In the genomic region with DNA sequence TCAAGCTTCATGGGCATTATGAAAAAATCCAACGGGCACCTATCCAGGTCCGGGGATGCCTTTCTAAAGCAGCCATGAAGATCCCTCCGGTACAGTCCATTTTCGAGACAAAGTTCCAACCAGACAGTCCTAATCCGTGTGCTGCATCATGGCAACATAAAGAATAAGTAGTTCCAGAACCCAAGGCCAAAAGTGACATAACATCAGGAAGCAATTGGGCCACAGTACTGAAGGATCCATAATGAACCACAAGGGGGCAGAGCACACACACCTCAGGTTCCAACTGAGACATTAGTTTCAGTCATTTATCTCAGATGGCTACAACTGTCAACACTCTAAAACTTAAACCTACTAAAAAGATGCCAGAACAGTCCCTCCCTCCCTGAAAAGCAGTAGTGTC, we compare ENCODE assay signal across 8 mouse cellular contexts. TPM values are rescaled to one million over a fixed set of nuclear protein-coding genes. Genes with fewer than 3 reads are reported as not detected.
A peak's percentile ranks its signal among the peaks of the same experiment; 100 is the strongest.
DNase-seq lines count a peak whose midpoint lies in the region; ATAC-seq and TF ChIP-seq lines count a peak whose summit lies in the region.

No protein-coding gene starts in this region.

- in situ Hi-C loops in CH12.LX (cut with MboI; ENCODE audit: low pct_ligation_motif_present, low pct_unique_long_range_greater_than_20kb, low sequenced_read_pairs), result loop anchor here (5.0 kb wide), 1 partner anchor 111 kb away; no protein-coding TSS in a partner anchor

- peak; percentile 60 to 91 for TF ChIP-seq CTCF in CH12.LX (conservative IDR thresholded peaks at IDR 0.05 in 1 of 2, IDR thresholded peaks at IDR 0.05 in 1 of 2; ENCODE audit: low read depth in 2 of 2, low read length in 2 of 2)

- H3K27me3 ChIP-seq in CH12.LX (replicated peaks), result no peaks in the 10 kb centered on the region
- no peaks in the 10 kb centered on the region for H3K27me3 ChIP-seq in limb, embryonic 10.5 days (ENCODE audit: low read depth, poor library complexity, severe bottlenecking)
- no peaks in the 10 kb centered on the region for H3K27me3 ChIP-seq in neural tube, embryonic 15.5 days (replicated peaks)

- peak; percentile 59 for DNase-seq in kidney, adult 18-20 months
- DNase-seq in kidney, adult 11 months, result no peak
- DNase-seq in CH12.LX (ENCODE audit: extremely low read depth), result peak; percentile 73
- peak; percentile 54 for DNase-seq in limb, embryonic 10.5 days (ENCODE audit: low spot score)
- no peak for DNase-seq in ovary, postnatal 14 days (ENCODE audit: low spot score)

- peak; percentile 83 for ATAC-seq in activated CD4-positive, CD25-positive, alpha-beta regulatory T cell, adult 4 months
- ATAC-seq in erythroblast, adult 5-6 weeks (replicated peaks; ENCODE audit: low FRiP score, poor library complexity, severe bottlenecking), result peak; percentile 69; the same call in 1 of the 2 replicates
- ATAC-seq in neural tube, embryonic 15.5 days (ENCODE audit: low FRiP score), result peak; percentile 53; the same call in 1 of the 2 replicates

- no peak overlapping the region for H3K27ac ChIP-seq in CH12.LX (ENCODE audit: insufficient read depth, low read depth)
- H3K27ac ChIP-seq in limb, embryonic 10.5 days, result no peak overlapping the region
- H3K27ac ChIP-seq in neural tube, embryonic 15.5 days (replicated peaks), result no peak overlapping the region

- no peak overlapping the region for H3K4me3 ChIP-seq in CH12.LX (replicated peaks in 1 of 3; ENCODE audit: low read depth in 2 of 3, low read length in 2 of 3, poor library complexity in 1 of 3)
- H3K4me3 ChIP-seq in limb, embryonic 10.5 days, result no peak overlapping the region
- H3K4me3 ChIP-seq in neural tube, embryonic 15.5 days (replicated peaks), result no peak overlapping the region

- H3K79me2 ChIP-seq in CH12.LX (replicated peaks; ENCODE audit: control insufficient read depth, extremely low read depth, insufficient read depth, poor library complexity, severe bottlenecking), result no peaks in the 10 kb centered on the region

- TF ChIP-seq POLR2A in CH12.LX (IDR thresholded peaks at IDR 0.05; ENCODE audit: low read depth, low read length), result no peak

- no peaks in the 10 kb centered on the region for H3K9me3 ChIP-seq in CH12.LX (replicated peaks; ENCODE audit: low read length)
- no peaks in the 10 kb centered on the region for H3K9me3 ChIP-seq in limb, embryonic 10.5 days (replicated peaks)
- H3K9me3 ChIP-seq in neural tube, embryonic 15.5 days (replicated peaks), result no peaks in the 10 kb centered on the region

- TF ChIP-seq RAD21 in CH12.LX (IDR thresholded peaks at IDR 0.05; ENCODE audit: low read depth, low read length), result peak; percentile 89

- peaks cover 5 to 44% of the 10 kb centered on the region in 2 experiments for H3K36me3 ChIP-seq in CH12.LX (replicated peaks in 1 of 2; ENCODE audit: control insufficient read depth in 1 of 2, insufficient read depth in 1 of 2, low read length in 1 of 2)
- H3K36me3 ChIP-seq in limb, embryonic 10.5 days, result peaks cover 10% of the 10 kb centered on the region
- H3K36me3 ChIP-seq in neural tube, embryonic 15.5 days, result peaks cover 15% of the 10 kb centered on the region

- 73% methylated on average over 5 of the region's 5 CpGs for WGBS in limb, embryonic 10.5 days
- WGBS in neural tube, embryonic 15.5 days, result 78% methylated on average over 5 of the region's 5 CpGs

- dilution Hi-C loops in CH12.LX (cut with MboI; ENCODE audit: extremely low pct_ligation_motif_present, extremely low pct_unique_long_range_greater_than_20kb, low sequenced_read_pairs), result no loop called here

- peaks cover 0 to 10% of the 10 kb centered on the region in 2 experiments; a peak in 1 of 4 replicates for H3K4me1 ChIP-seq in CH12.LX (ENCODE audit: control insufficient read depth in 1 of 2, insufficient read depth in 2 of 2)
- peaks cover 2% of the 10 kb centered on the region; the same call in 1 of the 2 replicates for H3K4me1 ChIP-seq in limb, embryonic 10.5 days
- 0 out of 2 replicates have a peak, but pooled peaks cover under 1% of the 10 kb centered on the region for H3K4me1 ChIP-seq in neural tube, embryonic 15.5 days

- no peak for TF ChIP-seq EP300 in CH12.LX (IDR thresholded peaks at IDR 0.05; ENCODE audit: low read length)

- H3K9ac ChIP-seq in CH12.LX (ENCODE audit: insufficient read depth, low read depth), result no peak overlapping the region
- no peak overlapping the region for H3K9ac ChIP-seq in neural tube, embryonic 15.5 days (replicated peaks)

- H3K4me2 ChIP-seq in CH12.LX (ENCODE audit: insufficient read depth, low read depth, poor library complexity, severe bottlenecking), result no peak overlapping the region
- H3K4me2 ChIP-seq in neural tube, embryonic 15.5 days, result no peak overlapping the region

TF ChIP-seq in CH12.LX, 34 proteins besides CTCF, POLR2A, EP300 and RAD21:
- TF ChIP-seq ELF1 (IDR thresholded peaks at IDR 0.05; ENCODE audit: low read depth, low read length), result 0 out of 2 replicates have a peak, but pooled peaks have one; percentile 16
- no peak for TF ChIP-seq E2F4 (IDR thresholded peaks at IDR 0.05; ENCODE audit: insufficient replicate concordance, low read depth, low read length)
- peak; percentile 95 for TF ChIP-seq SMC3 (IDR thresholded peaks at IDR 0.05; ENCODE audit: low read depth, low read length)
- no peak for TF ChIP-seq MYC (IDR thresholded peaks at IDR 0.05; ENCODE audit: low read depth, low read length)
- peak; percentile 81 for TF ChIP-seq ZC3H11A (IDR thresholded peaks at IDR 0.05; ENCODE audit: low read depth, low read length)

RNA-seq across cellular contexts. Expression of gene Rnf141, which starts 28.2 kb away (rescaled TPM):
- total RNA-seq in CH12.LX (2012; rRNA removed), result 17.1 and 18.1 TPM in 2 replicates
- total RNA-seq in CH12.LX (2014; rRNA removed), result 21.5 and 31.5 TPM in 2 replicates
- polyA plus RNA-seq in CH12.LX (2012; ENCODE audit: insufficient read length, low read depth), result 16.1 and 18.3 TPM in 2 replicates
- polyA plus RNA-seq in activated CD4-positive, CD25-positive, alpha-beta regulatory T cell, adult 4 months (2017; shearing (Covaris generic)), result 10 to 100 TPM; 14.8 to 17.6 TPM
- 11.0 and 17.8 TPM in 2 replicates for total RNA-seq in erythroblast, adult 5-6 weeks (2015; ENCODE audit: low replicate concordance)
- 12.3 and 14.7 TPM in 2 replicates for total RNA-seq in erythroblast, adult 5-6 weeks (2017; ENCODE audit: low replicate concordance)
- 16.8 and 18.3 TPM in 2 replicates for polyA plus RNA-seq in limb, embryonic 10.5 days (2016; fragmentation: Nextera tagmentation; extraction: Ambion mirVana)
- polyA plus RNA-seq in neural tube, embryonic 15.5 days (2015; fragmentation: Nextera tagmentation; extraction: Ambion mirVana), result 35.2 and 35.8 TPM in 2 replicates

RNA-seq across cellular contexts. Expression of gene Lyve1, which starts 47.0 kb away (rescaled TPM):
- not detected in 2 replicates for total RNA-seq in CH12.LX (2012; rRNA removed)
- total RNA-seq in CH12.LX (2014; rRNA removed), result not detected in 2 replicates
- polyA plus RNA-seq in CH12.LX (2012; ENCODE audit: insufficient read length, low read depth), result not detected in 2 replicates
- not detected for polyA plus RNA-seq in activated CD4-positive, CD25-positive, alpha-beta regulatory T cell, adult 4 months (2017; shearing (Covaris generic))
- total RNA-seq in erythroblast, adult 5-6 weeks (2015; ENCODE audit: low replicate concordance), result 1.0 TPM in 1 of 2 replicates, not detected in the other
- total RNA-seq in erythroblast, adult 5-6 weeks (2017; ENCODE audit: low replicate concordance), result 0.28 and 1.1 TPM in 2 replicates
- polyA plus RNA-seq in limb, embryonic 10.5 days (2016; fragmentation: Nextera tagmentation; extraction: Ambion mirVana), result 0.18 and 0.30 TPM in 2 replicates
- polyA plus RNA-seq in neural tube, embryonic 15.5 days (2015; fragmentation: Nextera tagmentation; extraction: Ambion mirVana), result 5.7 and 6.7 TPM in 2 replicates

RNA-seq across cellular contexts. Expression of gene Ampd3, which starts 48.0 kb away (rescaled TPM):
- total RNA-seq in CH12.LX (2012; rRNA removed) (0.04 and 0.08 TPM in 2 replicates), CH12.LX (2014; rRNA removed) (0.07 and 0.30 TPM in 2 replicates)
- 0.84 and 1.0 TPM in 2 replicates for polyA plus RNA-seq in CH12.LX (2012; ENCODE audit: insufficient read length, low read depth)
- polyA plus RNA-seq in activated CD4-positive, CD25-positive, alpha-beta regulatory T cell, adult 4 months (2017; shearing (Covaris generic)), result 1 to 10 TPM; 3.7 to 3.9 TPM
- total RNA-seq in erythroblast, adult 5-6 weeks (2015; ENCODE audit: low replicate concordance), result 50.7 and 52.0 TPM in 2 replicates
- total RNA-seq in erythroblast, adult 5-6 weeks (2017; ENCODE audit: low replicate concordance), result 53.8 and 57.6 TPM in 2 replicates
- polyA plus RNA-seq in limb, embryonic 10.5 days (2016; fragmentation: Nextera tagmentation; extraction: Ambion mirVana), result 1.0 and 1.9 TPM in 2 replicates
- polyA plus RNA-seq in neural tube, embryonic 15.5 days (2015; fragmentation: Nextera tagmentation; extraction: Ambion mirVana), result 12.0 and 12.6 TPM in 2 replicates

Comparison
In these comparisons a context has a peak if more than half of its experiments do, and no peak if none do; other contexts are left out.
1. DNase-seq: peak in kidney, adult 18-20 months (single experiment), CH12.LX (single experiment) and limb, embryonic 10.5 days (single experiment); none in kidney, adult 11 months (single experiment) and ovary, postnatal 14 days (single experiment).
2. Peak in every context shown above with its lines, with median percentiles within 50 percentile points of each other: ATAC-seq.